Mouse (Mus musculus) brown adipose tissue, adult 24 weeks (tissue): ENCODE results near the gene Exoc1. TPM values are rescaled to one million over a fixed set of nuclear protein-coding genes. Genes with fewer than 3 reads are reported as not detected.

Source experiments
- polyA plus RNA-seq: library from polyadenylated mRNA; stranded (reverse); fragments of >200 nt; gene quantifications from 2 replicates; pipeline ENCODE4 v1.2.4, GENCODE M21; 2012; ENCODE audit not compliant: missing spikeins, insufficient read depth, insufficient read length

Exoc1 gene
- polyA plus RNA-seq, 1 experiment: 9.6 TPM

Other genes with a start within 250 kb of the Exoc1 start
- gene Clock, start 224.5 kb upstream of the Exoc1 start, polyA plus RNA-seq: 15.9 and 21.9 TPM in 2 replicates
- gene Pdcl2, start 198.2 kb upstream of the Exoc1 start, polyA plus RNA-seq: not detected in 2 replicates
- gene Nmu, start 165.5 kb upstream of the Exoc1 start, polyA plus RNA-seq: not detected in 2 replicates
- not detected in 2 replicates for gene Gm7271, start 45.3 kb upstream of the Exoc1 start, polyA plus RNA-seq
- 1.7 and 2.1 TPM in 2 replicates for gene Cep135, start 59.4 kb downstream of the Exoc1 start, polyA plus RNA-seq
- not detected in 2 replicates for gene C530008M17Rik, start 127.2 kb downstream of the Exoc1 start, polyA plus RNA-seq